In genomic region chr17:63662251-63662650, GRCm38 (mm10) we compare ENCODE assay signal across 11 mouse cellular contexts.
DNase-seq lines count a peak whose midpoint lies in the region; ATAC-seq and TF ChIP-seq lines count a peak whose summit lies in the region.
"Had no signal": no experiment of that assay in that cellular context is flagged by ENCODE, and none has a peak within 500 bp of the region (broad histone marks: within the 10 kb centered on the region; RNA-seq: fewer than 3 reads in every experiment).

No protein-coding gene starts in this region.

- H3K9me3 ChIP-seq in kidney, postnatal 0 days (replicated peaks; ENCODE audit: low read length) = no peaks in the 10 kb centered on the region
- H3K9me3 ChIP-seq in embryonic facial prominence, embryonic 14.5 days (ENCODE audit: control insufficient read depth, low read length) = no peaks in the 10 kb centered on the region

- TF ChIP-seq CTCF in gastrocnemius, adult 2 months (IDR thresholded peaks at IDR 0.05) = no peak
- TF ChIP-seq CTCF in kidney, postnatal 0 days (IDR thresholded peaks at IDR 0.05; ENCODE audit: low read depth) = no peak
- TF ChIP-seq CTCF in kidney, adult 2 months (conservative IDR thresholded peaks at IDR 0.05; ENCODE audit: insufficient read depth, insufficient read length, low read depth, low read length) = no peak

- H3K27me3 ChIP-seq in kidney, postnatal 0 days (ENCODE audit: insufficient read depth, low read length) = no peaks in the 10 kb centered on the region
- H3K27me3 ChIP-seq in kidney, adult 2 months (replicated peaks; ENCODE audit: control insufficient read depth, insufficient read depth, low read length) = no peaks in the 10 kb centered on the region
- H3K27me3 ChIP-seq in embryonic facial prominence, embryonic 14.5 days (replicated peaks; ENCODE audit: control insufficient read depth, insufficient read depth, low read length) = no peaks in the 10 kb centered on the region

- peak overlapping the region; percentile 41 for H3K4me2 ChIP-seq in kidney, postnatal 0 days (ENCODE audit: low read length)
- H3K4me2 ChIP-seq in embryonic facial prominence, embryonic 14.5 days (ENCODE audit: low read depth, low read length) = peak overlapping the region; percentile 21; the same call in 1 of the 2 replicates

- ATAC-seq in kidney, postnatal 0 days (replicated peaks; ENCODE audit: low FRiP score, low read depth) = no peak
- ATAC-seq in embryonic facial prominence, embryonic 14.5 days (ENCODE audit: low read depth) = no peak

- no peak for DNase-seq in gastrocnemius, adult 2 months
- no peak for DNase-seq in gastrocnemius, postnatal 36 days
- peak; percentile 62 for DNase-seq in kidney, postnatal 0 days (ENCODE audit: low spot score)
- DNase-seq in kidney, adult 2 months = no peak
- peak; percentile 77 for DNase-seq in embryonic facial prominence, embryonic 14.5 days (ENCODE audit: low spot score)
- peak; percentile 24 for DNase-seq in mesoderm, embryonic 11.5 days (ENCODE audit: low read depth, low spot score)
- DNase-seq in spleen, postnatal 10 days (ENCODE audit: low spot score in 2 of 2) = no peak
- DNase-seq in right cerebral cortex, postnatal 10 days (ENCODE audit: low spot score in 2 of 2) = no peak
- DNase-seq: cerebellum, adult 9-10 months; thymus, postnatal 25 days had no signal

- H3K27ac ChIP-seq in gastrocnemius, adult 2 months = peak overlapping the region; percentile 75
- H3K27ac ChIP-seq in kidney, postnatal 0 days = peak overlapping the region; percentile 83
- H3K27ac ChIP-seq in kidney, adult 2 months (ENCODE audit: insufficient read depth, low read depth, low read length) = no peak overlapping the region
- H3K27ac ChIP-seq in embryonic facial prominence, embryonic 14.5 days (replicated peaks; ENCODE audit: low read depth, low read length) = no peak overlapping the region

- 23% methylated on average over 12 of the region's 12 CpGs for WGBS in kidney, postnatal 0 days
- WGBS in kidney, adult 2 months = 26% methylated on average over 12 of the region's 12 CpGs
- WGBS in embryonic facial prominence, embryonic 14.5 days = 36% methylated on average over 12 of the region's 12 CpGs

- H3K9ac ChIP-seq in kidney, postnatal 0 days (ENCODE audit: low read depth, low read length) = 0 out of 2 replicates have a peak overlapping the region, but pooled peaks have one; percentile 8
- H3K9ac ChIP-seq in embryonic facial prominence, embryonic 14.5 days (ENCODE audit: low read depth, low read length) = no peak overlapping the region

- intact Hi-C loops in gastrocnemius, adult 2 months (cut with DNase I) = no loop called here
- intact Hi-C loops in gastrocnemius, postnatal 36 days (cut with DNase I) = no loop called here

- H3K4me3 ChIP-seq in gastrocnemius, adult 2 months = peak overlapping the region; percentile 48
- no peak overlapping the region for H3K4me3 ChIP-seq in kidney, postnatal 0 days (replicated peaks; ENCODE audit: low read depth, low read length)
- no peak overlapping the region for H3K4me3 ChIP-seq in kidney, adult 2 months (ENCODE audit: insufficient read depth, low read depth, low read length)
- no peak overlapping the region for H3K4me3 ChIP-seq in embryonic facial prominence, embryonic 14.5 days (ENCODE audit: low read depth, low read length)
- H3K4me3 ChIP-seq: erythroblast, embryonic 14.5 days had no signal

- H3K4me1 ChIP-seq in kidney, postnatal 0 days (replicated peaks; ENCODE audit: insufficient read depth, low read length) = no peaks in the 10 kb centered on the region
- H3K4me1 ChIP-seq in kidney, adult 2 months (ENCODE audit: control insufficient read depth, insufficient read depth, low read length) = no peaks in the 10 kb centered on the region
- no peaks in the 10 kb centered on the region; the same call in 1 of the 2 replicates for H3K4me1 ChIP-seq in embryonic facial prominence, embryonic 14.5 days (ENCODE audit: control insufficient read depth, insufficient read depth, low read length)

- H3K36me3 ChIP-seq in kidney, postnatal 0 days (ENCODE audit: insufficient read depth, low read length) = no peaks in the 10 kb centered on the region
- no peaks in the 10 kb centered on the region for H3K36me3 ChIP-seq in kidney, adult 2 months (ENCODE audit: control insufficient read depth, insufficient read depth, low read length)
- H3K36me3 ChIP-seq in embryonic facial prominence, embryonic 14.5 days (ENCODE audit: control insufficient read depth, insufficient read depth, low read length) = no peaks in the 10 kb centered on the region

- TF ChIP-seq POLR2A in kidney, adult 2 months (IDR thresholded peaks at IDR 0.05; ENCODE audit: low read depth, low read length) = no peak

Comparison
In these comparisons a context has a peak if more than half of its experiments do, and no peak if none do; other contexts are left out.
1. DNase-seq: peak in kidney, postnatal 0 days (single experiment), embryonic facial prominence, embryonic 14.5 days (single experiment) and mesoderm, embryonic 11.5 days (single experiment); none in gastrocnemius, adult 2 months (single experiment), gastrocnemius, postnatal 36 days (0 of 2), kidney, adult 2 months (single experiment), spleen, postnatal 10 days (0 of 2) and right cerebral cortex, postnatal 10 days (0 of 2).
2. H3K27ac ChIP-seq: peak in gastrocnemius, adult 2 months (single experiment) and kidney, postnatal 0 days (single experiment); none in kidney, adult 2 months (single experiment) and embryonic facial prominence, embryonic 14.5 days (single experiment).